Mouse (Mus musculus) ES-Bruce4 (cell line): Measurements from ENCODE around the gene Arnt2.

Experiments
- CTCF ChIP-seq: IDR thresholded peaks from one replicate; pipeline ENCODE4 v1.8.1; 2011; ENCODE audit warnings: low read depth, low read length
- POLR2A ChIP-seq: IDR thresholded peaks from one replicate; pipeline ENCODE4 v1.8.1; 2011; ENCODE audit warnings: low read length; ENCODE audit not compliant: insufficient read depth

DNA sequence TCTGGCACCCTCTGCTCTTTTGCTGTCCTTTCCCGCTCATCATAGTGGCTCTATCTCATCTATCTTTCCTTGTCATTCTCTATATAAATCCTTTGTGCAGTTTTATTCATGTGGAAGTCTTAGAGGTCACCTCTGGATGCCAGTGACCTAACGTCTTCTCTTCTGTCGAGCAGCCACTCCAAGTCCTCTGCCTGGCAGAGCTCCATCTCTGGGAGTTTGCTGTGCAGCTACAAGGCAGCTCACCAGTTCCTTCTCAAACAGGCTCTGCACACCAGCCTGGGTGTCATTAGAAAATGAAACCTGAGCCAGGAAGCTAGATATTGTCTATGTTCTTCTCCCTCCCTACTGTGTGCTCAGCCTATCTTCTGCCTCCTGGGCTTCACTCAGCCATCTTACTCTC is 98.4 kb downstream of the Arnt2 start:
- TF ChIP-seq POLR2A: no peak
- no peak for TF ChIP-seq CTCF
